Mouse (Mus musculus) cerebellum, postnatal 25 days (tissue): ENCODE data around the gene Ccdc162.

ENCODE experiments used
- DNase-seq, 2 experiments: peaks; one replicate each; pipeline ENCODE4 v3.0.0; 2021; ENCODE audit warnings: mixed read lengths in 2 of 2

The Ccdc162 gene

GRCm38 (mm10) chr10:41573190-41573589, 143.2 kb downstream of the Ccdc162 start:
- no peak for DNase-seq

- no peak for DNase-seq
Measured at GRCm38 (mm10) chr10:41572274-41572673, 144.2 kb downstream of the Ccdc162 start.

- no peak for DNase-seq
Measured at GRCm38 (mm10) chr10:41571065-41571464, 145.4 kb downstream of the Ccdc162 start.

- DNase-seq = no peak
Measured at GRCm38 (mm10) chr10:41568306-41568705, 148.1 kb downstream of the Ccdc162 start.

- DNase-seq = no peak
Measured at GRCm38 (mm10) chr10:41565141-41565540, 151.3 kb downstream of the Ccdc162 start.

- no peak for DNase-seq
Measured at GRCm38 (mm10) chr10:41561701-41562395, 154.6 kb downstream of the Ccdc162 start.

- no peak for DNase-seq
Measured at GRCm38 (mm10) chr10:41558401-41558800, 158.0 kb downstream of the Ccdc162 start.

GRCm38 (mm10) chr10:41555081-41555480, 161.4 kb downstream of the Ccdc162 start:
- DNase-seq = no peak

- DNase-seq = no peak
Measured at GRCm38 (mm10) chr10:41553711-41554110, 162.7 kb downstream of the Ccdc162 start.

- DNase-seq = peak; percentile 20 to 28
Measured at GRCm38 (mm10) chr10:41552847-41553589, 163.4 kb downstream of the Ccdc162 start.

GRCm38 (mm10) chr10:41552319-41552718, 164.1 kb downstream of the Ccdc162 start:
- no peak for DNase-seq

- DNase-seq = no peak
Measured at GRCm38 (mm10) chr10:41550711-41551110, 165.7 kb downstream of the Ccdc162 start.

GRCm38 (mm10) chr10:41546396-41547165, 169.9 kb downstream of the Ccdc162 start:
- DNase-seq = peak; percentile 32 to 43

- no peak for DNase-seq
Measured at GRCm38 (mm10) chr10:41545224-41545755, 171.1 kb downstream of the Ccdc162 start.

- DNase-seq = no peak
Measured at GRCm38 (mm10) chr10:41544481-41545190, 171.8 kb downstream of the Ccdc162 start.

GRCm38 (mm10) chr10:41543844-41544243, 172.6 kb downstream of the Ccdc162 start:
- DNase-seq = no peak

- DNase-seq = no peak
Measured at GRCm38 (mm10) chr10:41543439-41543838, 173.0 kb downstream of the Ccdc162 start.

GRCm38 (mm10) chr10:41542057-41542456, 174.4 kb downstream of the Ccdc162 start:
- DNase-seq = no peak

- no peak for DNase-seq
Measured at GRCm38 (mm10) chr10:41538986-41539385, 177.4 kb downstream of the Ccdc162 start.

GRCm38 (mm10) chr10:41537983-41538330, 178.5 kb downstream of the Ccdc162 start:
- DNase-seq = no peak

- DNase-seq = no peak
Measured at GRCm38 (mm10) chr10:41537226-41537982, 179.0 kb downstream of the Ccdc162 start.

- no peak for DNase-seq
Measured at GRCm38 (mm10) chr10:41536714-41537113, 179.7 kb downstream of the Ccdc162 start.
